Mouse (Mus musculus): Measurements from ENCODE around the gene Ptpn22.

GRCm38 (mm10) chr3:103857036-103857805 is 2.4 kb upstream of the Ptpn22 start:
- TF ChIP-seq CTCF (IDR thresholded peaks at IDR 0.05; ENCODE audit: borderline replicate concordance, control insufficient read depth, extremely low read depth, insufficient read depth, low read length, poor library complexity) (no peak), POLR2A (IDR thresholded peaks at IDR 0.05; ENCODE audit: control insufficient read depth, extremely low read depth, insufficient read depth, low read length, poor library complexity) (no peak)

Measured in thymus, adult 2 months (tissue).